Mouse (Mus musculus) stomach, embryonic 16.5 days (tissue): ENCODE measurements around the gene Hist1h2bj. TPM values are rescaled to one million over a fixed set of nuclear protein-coding genes. Genes with fewer than 3 reads are reported as not detected.
A peak's percentile ranks its signal among the peaks of the same experiment; 100 is the strongest.
"Not testable (repeated sequence)": the region's sequence is repeated elsewhere in the genome, so short reads cannot be mapped to it uniquely, and the experiment has no call there.

Source experiments
- ATAC-seq: fragments of 200-750 bp; cut with Nextera tagmentation; 2 replicates; pipeline ENCODE4 v1.8.0; 2017; ENCODE audit warnings: moderate number of reproducible peaks, moderate TSS enrichment; ENCODE audit not compliant: insufficient read depth, low FRiP score
- H3K27ac ChIP-seq: fragments of 300-500 bp; sonication (generic); 2 replicates; pipeline ENCODE4 v1.5.1; 2014; ENCODE audit warnings: low read length
- H3K27me3 ChIP-seq: fragments of 300-500 bp; sonication (generic); 2 replicates; pipeline ENCODE4 v1.6.1; 2014; ENCODE audit warnings: low read length, control low read depth, mixed read lengths; ENCODE audit not compliant: control insufficient read depth, insufficient read depth
- H3K36me3 ChIP-seq: fragments of 300-500 bp; sonication (generic); 2 replicates; pipeline ENCODE4 v1.6.1; 2014; ENCODE audit warnings: low read length; ENCODE audit not compliant: control insufficient read depth, insufficient read depth
- H3K4me1 ChIP-seq: fragments of 300-500 bp; sonication (generic); 2 replicates; pipeline ENCODE4 v1.6.1; 2014; ENCODE audit warnings: low read length, control low read depth, mixed read lengths; ENCODE audit not compliant: control insufficient read depth, insufficient read depth
- H3K4me2 ChIP-seq: fragments of 300-500 bp; sonication (generic); 2 replicates; pipeline ENCODE4 v1.6.1; 2014; ENCODE audit warnings: low read depth, low read length, mixed read lengths
- H3K4me3 ChIP-seq: fragments of 300-500 bp; sonication (generic); replicated peaks from 2 replicates; pipeline ENCODE4 v1.5.1; 2014; ENCODE audit warnings: mild to moderate bottlenecking, low read length
- H3K9ac ChIP-seq: fragments of 300-500 bp; sonication (generic); 2 replicates; pipeline ENCODE4 v1.6.1; 2014; ENCODE audit warnings: low read length
- H3K9me3 ChIP-seq: fragments of 300-500 bp; sonication (generic); replicated peaks from 2 replicates; pipeline ENCODE4 v1.6.1; 2016; ENCODE audit warnings: low read length, control low read depth; ENCODE audit not compliant: control insufficient read depth
- WGBS: fragments of 180-500 bp; shearing (Covaris S2); extraction: QIAGEN DNeasy Blood & Tissue Kit; methylation state at CpG from one replicate; pipeline ENCODE4 v1.1.7; 2014; 5-methylcytosine and 5-hydroxymethylcytosine counted together
- polyA plus RNA-seq: library from polyadenylated mRNA; unstranded; fragments of >200 nt; fragmentation: Nextera tagmentation; extraction: Ambion mirVana; gene quantifications from 2 replicates; pipeline ENCODE4 v1.2.1, GENCODE M21; 2015

Gene Hist1h2bj
- polyA plus RNA-seq, 1 experiment from 2014 or later = 10.3 TPM

DNA sequence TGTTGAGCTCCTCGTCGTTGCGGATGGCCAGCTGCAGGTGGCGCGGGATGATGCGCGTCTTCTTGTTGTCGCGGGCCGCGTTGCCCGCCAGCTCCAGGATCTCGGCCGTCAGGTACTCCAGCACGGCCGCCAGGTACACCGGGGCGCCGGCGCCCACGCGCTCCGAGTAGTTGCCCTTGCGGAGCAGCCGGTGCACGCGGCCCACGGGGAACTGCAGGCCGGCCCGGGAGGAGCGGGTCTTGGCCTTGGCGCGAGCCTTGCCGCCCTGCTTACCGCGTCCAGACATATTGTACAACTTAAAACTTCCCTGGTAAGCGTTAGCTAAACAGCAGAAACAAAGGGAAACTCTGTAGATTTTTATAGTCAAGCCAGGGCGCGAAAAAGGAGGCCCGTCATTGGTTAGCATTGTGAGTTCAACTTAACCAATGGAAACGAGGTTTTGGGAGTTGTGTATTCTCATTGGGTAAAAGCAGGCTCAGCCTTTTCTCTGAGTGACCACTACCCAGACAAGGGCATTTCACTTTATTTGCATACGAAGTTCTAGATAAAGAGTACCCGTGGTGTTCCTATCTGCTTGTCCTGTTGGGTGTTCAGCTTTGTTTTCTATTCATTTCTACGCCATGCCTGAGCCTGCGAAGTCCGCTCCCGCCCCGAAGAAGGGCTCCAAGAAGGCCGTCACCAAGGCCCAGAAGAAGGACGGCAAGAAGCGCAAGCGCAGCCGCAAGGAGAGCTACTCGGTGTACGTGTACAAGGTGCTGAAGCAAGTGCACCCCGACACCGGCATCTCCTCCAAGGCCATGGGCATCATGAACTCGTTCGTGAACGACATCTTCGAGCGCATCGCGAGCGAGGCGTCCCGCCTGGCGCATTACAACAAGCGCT, 7.5 kb upstream of the Hist1h2bj start, which contains the start of the genes Hist1h2ah and Hist1h2bk:
Gene Hist1h2ah, minus strand, starts transcription at position 302 of the 882 bp plus-strand sequence.
Gene Hist1h2bk, plus strand, starts transcription at position 604 of the 882 bp plus-strand sequence.
- not testable (repeated sequence) for H3K36me3 ChIP-seq, H3K9me3 ChIP-seq, H3K27me3 ChIP-seq
- 0% methylated on average over 21 of the region's 69 CpGs for WGBS
- Histone ChIP-seq H3K4me1 (peaks cover 20% of the 10 kb centered on the region), H3K9ac (peak within 1 kb of the TSS; percentile 67), H3K27ac (peak within 1 kb of the TSS; percentile 85), H3K4me3 (peak within 1 kb of the TSS; percentile 48), H3K4me2 (peak within 1 kb of the TSS; percentile 71)
- peak; percentile 97 for ATAC-seq

DNA sequence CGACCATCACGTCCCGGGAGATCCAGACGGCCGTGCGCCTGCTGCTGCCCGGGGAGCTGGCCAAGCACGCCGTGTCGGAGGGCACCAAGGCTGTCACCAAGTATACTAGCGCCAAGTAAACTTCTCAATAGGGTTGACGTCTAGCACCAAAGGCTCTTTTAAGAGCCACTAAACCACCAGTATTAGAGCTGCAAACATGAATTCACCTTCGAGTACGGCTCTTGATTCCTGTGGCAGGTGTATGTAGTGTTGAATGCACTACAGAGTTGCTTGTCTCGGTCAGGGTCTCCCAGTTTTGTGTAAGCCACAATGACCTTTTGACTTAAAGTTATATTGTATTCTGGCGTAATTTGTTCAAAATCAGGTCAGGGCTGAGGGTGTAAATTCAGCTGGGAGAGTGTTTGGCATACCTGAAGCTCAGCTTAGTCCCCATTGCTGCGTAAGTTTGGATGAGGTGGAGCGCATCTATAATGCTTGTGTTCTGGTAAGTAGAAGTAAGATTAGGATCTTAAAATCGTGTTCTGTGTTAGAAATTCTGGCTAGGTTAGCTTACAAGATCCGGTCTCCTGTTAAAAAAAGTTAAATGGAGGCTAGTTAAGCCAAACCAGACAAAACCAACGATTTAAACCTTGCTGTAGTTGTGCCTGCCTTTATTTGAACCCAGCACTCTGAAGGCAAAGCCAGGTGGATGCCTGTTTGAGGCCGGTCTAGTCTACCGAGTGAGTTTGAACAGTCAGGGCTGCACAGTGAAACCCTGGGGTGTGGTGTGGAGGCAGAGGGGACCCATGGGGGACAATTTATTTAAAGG, 6.7 kb upstream of the Hist1h2bj start:
- Histone ChIP-seq H3K36me3 (no peaks in the 10 kb centered on the region), H3K4me2 (peak overlapping the region; percentile 70), H3K4me1 (peaks cover 23% of the 10 kb centered on the region), H3K27me3 (no peaks in the 10 kb centered on the region), H3K9ac (peak overlapping the region; percentile 55), H3K9me3 (no peaks in the 10 kb centered on the region), H3K27ac (peak overlapping the region; percentile 74), H3K4me3 (peak overlapping the region; percentile 38)
- ATAC-seq = no peak
- WGBS = 3% methylated on average over 17 of the region's 23 CpGs

DNA sequence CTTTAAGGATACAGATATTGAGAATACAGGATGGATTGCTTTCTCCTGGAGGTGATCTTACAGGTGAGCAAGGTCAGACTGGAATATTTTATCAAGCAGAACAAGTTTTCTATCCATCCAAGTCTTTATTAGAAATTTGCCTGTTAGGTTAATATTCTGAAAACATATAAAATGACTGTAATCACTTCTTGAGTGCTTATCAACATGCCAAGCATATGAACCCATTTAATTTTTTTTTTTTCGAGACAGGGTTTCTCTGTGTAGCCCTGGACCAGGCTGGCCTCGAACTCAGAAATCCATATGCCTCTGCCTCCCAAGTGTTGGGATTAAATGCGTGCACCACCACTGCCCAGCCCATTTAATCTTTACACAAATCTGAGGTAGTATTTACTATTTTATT, 6.0 kb upstream of the Hist1h2bj start:
- H3K27me3 ChIP-seq = no peaks in the 10 kb centered on the region
- peak overlapping the region; percentile 38 for H3K4me3 ChIP-seq
- peak overlapping the region; percentile 70 for H3K4me2 ChIP-seq
- ATAC-seq = no peak
- H3K9me3 ChIP-seq = no peaks in the 10 kb centered on the region
- peaks cover 25% of the 10 kb centered on the region for H3K4me1 ChIP-seq
- no peaks in the 10 kb centered on the region for H3K36me3 ChIP-seq
- no peak overlapping the region; the same call in 1 of the 2 replicates for H3K9ac ChIP-seq
- 49% methylated on average over 3 of the region's 3 CpGs for WGBS
- H3K27ac ChIP-seq = peak overlapping the region; percentile 74

DNA sequence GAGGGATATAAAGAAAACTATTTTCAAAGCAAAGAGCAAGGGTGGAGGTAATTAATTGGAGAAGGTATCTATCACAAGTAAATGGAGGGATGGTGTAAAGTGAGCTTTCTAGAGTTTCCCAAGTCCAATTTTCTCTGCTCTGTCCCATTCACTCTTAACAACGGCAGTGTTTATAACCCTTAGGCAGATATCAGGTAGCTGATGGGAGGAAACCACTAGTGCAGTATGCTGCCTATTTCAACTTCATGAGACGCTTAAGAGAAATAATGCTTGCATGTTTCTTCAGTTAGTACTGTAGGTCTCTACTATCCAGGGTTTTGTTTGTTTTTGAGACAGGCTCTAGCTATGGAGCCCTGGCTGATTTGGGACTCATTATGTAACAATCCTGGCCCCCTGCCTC, 5.6 kb upstream of the Hist1h2bj start:
- Histone ChIP-seq H3K4me1 (peaks cover 28% of the 10 kb centered on the region), H3K4me3 (no peak overlapping the region), H3K9me3 (no peaks in the 10 kb centered on the region), H3K27ac (no peak overlapping the region), H3K27me3 (no peaks in the 10 kb centered on the region), H3K9ac (no peak overlapping the region), H3K36me3 (no peaks in the 10 kb centered on the region), H3K4me2 (no peak overlapping the region)
- ATAC-seq = no peak
- 49% methylated on average over 2 of the region's 2 CpGs for WGBS

DNA sequence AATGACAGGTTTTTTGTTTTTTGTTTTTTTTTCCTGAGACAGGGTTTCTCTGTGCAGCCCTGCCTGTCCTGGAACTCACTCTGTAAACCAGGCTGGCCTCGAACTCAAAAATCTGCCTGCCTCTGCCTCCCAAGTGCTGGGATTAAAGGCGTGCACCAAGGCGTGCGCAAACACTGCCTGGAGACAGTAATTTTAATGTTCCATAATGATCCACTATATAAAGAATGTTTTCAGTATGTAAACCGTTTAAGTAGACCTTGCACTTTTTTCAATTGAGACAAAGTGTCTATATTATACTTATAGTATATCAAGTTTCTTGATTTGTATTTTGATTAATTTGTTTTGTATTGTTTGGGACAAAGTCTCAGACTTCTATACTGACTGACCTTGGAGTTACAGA, 3.6 kb upstream of the Hist1h2bj start:
- Histone ChIP-seq H3K27me3 (no peaks in the 10 kb centered on the region), H3K4me3 (no peak overlapping the region), H3K4me2 (peak overlapping the region; percentile 65; the same call in 1 of the 2 replicates), H3K9ac (no peak overlapping the region), H3K36me3 (no peaks in the 10 kb centered on the region), H3K27ac (no peak overlapping the region), H3K9me3 (no peaks in the 10 kb centered on the region), H3K4me1 (peaks cover 28% of the 10 kb centered on the region)
- 63% methylated on average over 5 of the region's 5 CpGs for WGBS
- ATAC-seq = no peak

DNA sequence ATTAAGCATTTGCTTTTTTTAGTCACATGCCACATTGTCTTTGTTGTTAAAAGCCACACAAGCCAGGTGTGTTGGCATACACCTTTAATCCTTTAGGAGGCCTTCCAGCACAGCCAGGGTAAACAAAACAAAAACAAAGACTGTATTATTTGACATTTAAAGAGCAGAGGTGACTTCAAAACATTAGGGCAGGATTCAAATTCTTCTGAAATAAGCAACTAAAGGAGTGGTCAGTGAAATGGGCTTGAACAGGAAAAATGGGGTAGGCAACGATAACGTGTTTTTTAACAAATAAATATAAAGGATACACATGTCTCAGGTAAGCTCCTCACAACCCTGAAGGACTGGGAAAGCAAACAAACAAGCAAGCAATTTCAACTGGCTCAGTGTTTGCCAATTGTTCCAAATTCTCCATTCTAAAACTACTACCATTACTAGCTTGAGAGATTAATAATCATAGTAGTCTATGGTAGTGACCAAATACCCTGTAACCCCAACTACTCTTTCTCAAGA, 3.0 kb upstream of the Hist1h2bj start:
- Histone ChIP-seq H3K27ac (peak overlapping the region; percentile 84), H3K4me2 (peak overlapping the region; percentile 65), H3K4me1 (peaks cover 26% of the 10 kb centered on the region), H3K36me3 (no peaks in the 10 kb centered on the region), H3K27me3 (no peaks in the 10 kb centered on the region), H3K9me3 (no peaks in the 10 kb centered on the region), H3K9ac (peak overlapping the region; percentile 24; the same call in 1 of the 2 replicates), H3K4me3 (peak overlapping the region; percentile 43)
- ATAC-seq = no peak
- WGBS = 7% methylated on average over 2 of the region's 2 CpGs

DNA sequence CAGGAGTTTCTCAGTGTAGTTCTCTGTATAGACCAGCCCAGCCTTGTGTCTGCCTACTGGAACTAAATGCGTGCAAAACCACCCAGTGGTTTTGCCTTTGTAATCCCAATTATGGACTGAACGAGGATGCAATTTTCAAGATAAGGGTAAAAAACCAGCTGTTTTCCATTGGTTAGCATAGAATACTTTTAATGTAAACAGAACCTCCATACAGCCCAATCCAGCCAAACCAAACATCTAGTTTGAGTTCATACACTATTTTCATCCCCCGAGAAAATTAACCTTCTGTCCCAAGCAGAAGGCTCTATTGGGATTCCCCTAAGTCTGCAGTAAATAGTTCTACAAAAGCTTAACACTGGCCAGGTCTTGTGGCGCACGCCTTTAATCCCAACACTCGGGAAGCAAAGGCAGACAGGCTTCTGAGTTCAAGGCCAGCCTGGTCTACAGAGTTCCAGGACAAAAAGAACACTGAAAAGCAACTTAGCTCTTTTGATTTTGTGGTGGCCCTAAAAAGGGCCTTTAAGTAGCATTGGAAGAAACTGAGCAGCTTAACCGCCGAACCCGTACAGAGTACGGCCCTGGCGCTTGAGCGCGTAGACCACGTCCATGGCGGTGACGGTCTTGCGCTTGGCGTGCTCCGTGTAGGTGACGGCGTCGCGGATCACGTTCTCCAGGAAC, 2.4 kb upstream of the Hist1h2bj start:
- no peaks in the 10 kb centered on the region for H3K27me3 ChIP-seq
- H3K4me1 ChIP-seq = peaks cover 26% of the 10 kb centered on the region
- ATAC-seq = no peak; the same call in 1 of the 2 replicates
- under 1% methylated on average over 19 of the region's 24 CpGs for WGBS
- peak overlapping the region; percentile 62 for H3K9ac ChIP-seq
- H3K27ac ChIP-seq = peak overlapping the region; percentile 84
- H3K4me2 ChIP-seq = peak overlapping the region; percentile 65
- peak overlapping the region; percentile 43 for H3K4me3 ChIP-seq
- no peaks in the 10 kb centered on the region for H3K9me3 ChIP-seq
- no peaks in the 10 kb centered on the region for H3K36me3 ChIP-seq

DNA sequence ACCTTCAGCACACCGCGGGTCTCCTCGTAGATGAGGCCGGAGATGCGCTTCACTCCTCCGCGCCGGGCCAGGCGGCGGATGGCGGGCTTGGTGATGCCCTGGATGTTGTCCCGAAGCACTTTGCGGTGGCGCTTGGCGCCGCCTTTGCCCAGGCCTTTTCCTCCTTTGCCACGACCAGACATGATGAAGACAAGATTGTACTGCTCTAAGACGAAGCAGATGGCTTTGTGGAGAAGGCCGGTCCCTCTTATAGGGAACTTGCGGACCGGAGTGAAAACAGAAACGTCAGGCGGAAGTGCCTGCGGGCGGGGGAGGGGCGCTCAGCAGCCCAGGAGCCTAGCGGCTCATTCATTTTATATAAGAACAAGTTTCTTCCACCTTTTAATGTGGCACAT, 1.9 kb upstream of the Hist1h2bj start, which contains the start of gene Hist1h4i:
Gene Hist1h4i, minus strand, starts transcription at position 221 of the 395 bp plus-strand sequence.
- not testable (repeated sequence) for H3K36me3 ChIP-seq, H3K27me3 ChIP-seq, H3K9me3 ChIP-seq
- peak within 1 kb of the TSS; percentile 93 for H3K27ac ChIP-seq
- peaks cover 25% of the 10 kb centered on the region for H3K4me1 ChIP-seq
- peak within 1 kb of the TSS; percentile 71 for H3K4me2 ChIP-seq
- ATAC-seq = peak; percentile 65
- WGBS = under 1% methylated on average over 24 of the region's 27 CpGs
- H3K4me3 ChIP-seq = peak within 1 kb of the TSS; percentile 44
- H3K9ac ChIP-seq = peak within 1 kb of the TSS; percentile 67
